Mouse (Mus musculus) right cerebral cortex, postnatal 14 days (tissue): Measurements from ENCODE around the gene Cds2.
"Not testable (repeated sequence)": the region's sequence is repeated elsewhere in the genome, so short reads cannot be mapped to it uniquely, and the experiment has no call there.

ENCODE experiments used
- DNase-seq: peaks from one replicate; pipeline ENCODE4 v3.0.0; 2022

Cds2 gene

DNA sequence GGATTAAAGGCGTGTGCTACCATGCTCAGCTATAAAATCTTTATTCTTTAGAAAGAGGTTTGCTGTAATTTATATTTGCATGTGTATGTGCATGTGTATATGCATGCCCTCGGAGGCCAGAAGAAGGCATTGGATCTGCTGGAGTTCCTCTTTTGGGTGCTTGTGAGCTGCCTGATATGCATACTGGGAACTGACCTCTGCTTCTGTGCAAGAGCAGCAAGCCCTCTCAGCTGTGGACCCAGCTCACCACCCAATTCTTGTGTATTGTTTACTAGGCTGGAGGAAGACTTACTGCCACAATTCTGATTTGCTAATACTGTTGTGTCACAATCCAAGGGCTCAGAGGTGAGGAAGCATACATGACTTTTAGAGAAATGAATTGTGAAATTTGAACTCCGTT lies 3.1 kb downstream of the Cds2 start:
- no peak for DNase-seq

DNA sequence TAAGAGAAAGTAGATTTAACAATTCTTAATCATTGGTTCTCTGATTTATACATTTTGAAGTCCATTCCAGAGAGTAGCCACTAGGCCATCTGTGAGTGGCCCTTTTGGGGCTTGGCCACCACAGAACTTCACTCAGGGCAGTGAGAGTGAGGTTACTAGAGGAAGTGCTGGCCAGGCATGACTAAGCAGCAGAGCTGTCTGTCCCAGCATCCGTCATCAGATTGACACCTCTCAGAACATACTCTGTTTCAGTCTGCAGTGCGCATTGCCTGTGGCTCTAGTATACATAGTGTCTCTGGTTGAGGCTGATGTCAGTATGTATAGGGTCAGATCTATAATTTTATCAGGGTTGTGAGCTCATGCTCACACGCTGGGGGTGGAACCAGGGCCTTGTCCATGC lies 6.3 kb downstream of the Cds2 start:
- no peak for DNase-seq

DNA sequence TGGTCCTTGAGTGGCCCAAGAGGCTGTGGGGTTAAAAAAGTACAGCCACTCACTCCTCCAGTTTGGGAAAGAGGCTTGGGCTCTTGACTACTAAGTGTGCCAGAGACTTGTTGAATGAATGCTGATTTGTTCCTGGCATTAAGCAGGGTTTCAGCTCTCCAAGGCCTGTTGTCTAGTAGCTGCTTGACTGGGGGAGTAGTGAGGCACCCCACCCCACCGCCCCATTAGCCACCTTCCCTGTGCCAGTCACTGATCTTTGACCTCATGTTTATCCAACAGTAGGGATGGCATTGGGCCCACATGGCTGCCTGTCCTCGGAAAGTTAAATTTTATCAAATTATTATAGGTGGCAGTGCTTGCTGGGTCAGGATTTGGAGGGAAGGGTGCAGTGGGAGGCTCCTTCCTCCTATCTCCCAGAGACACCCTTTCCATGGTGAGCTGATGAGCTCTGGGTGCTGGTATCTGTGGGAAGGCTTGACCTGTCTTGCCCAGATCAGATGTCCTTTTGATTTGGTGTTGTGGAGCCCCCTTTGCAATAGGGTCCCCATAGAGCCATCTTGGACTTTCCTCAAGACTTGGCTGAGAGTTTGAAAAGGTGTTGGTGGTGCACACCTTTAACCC lies 7.5 kb downstream of the Cds2 start:
- no peak for DNase-seq

DNA sequence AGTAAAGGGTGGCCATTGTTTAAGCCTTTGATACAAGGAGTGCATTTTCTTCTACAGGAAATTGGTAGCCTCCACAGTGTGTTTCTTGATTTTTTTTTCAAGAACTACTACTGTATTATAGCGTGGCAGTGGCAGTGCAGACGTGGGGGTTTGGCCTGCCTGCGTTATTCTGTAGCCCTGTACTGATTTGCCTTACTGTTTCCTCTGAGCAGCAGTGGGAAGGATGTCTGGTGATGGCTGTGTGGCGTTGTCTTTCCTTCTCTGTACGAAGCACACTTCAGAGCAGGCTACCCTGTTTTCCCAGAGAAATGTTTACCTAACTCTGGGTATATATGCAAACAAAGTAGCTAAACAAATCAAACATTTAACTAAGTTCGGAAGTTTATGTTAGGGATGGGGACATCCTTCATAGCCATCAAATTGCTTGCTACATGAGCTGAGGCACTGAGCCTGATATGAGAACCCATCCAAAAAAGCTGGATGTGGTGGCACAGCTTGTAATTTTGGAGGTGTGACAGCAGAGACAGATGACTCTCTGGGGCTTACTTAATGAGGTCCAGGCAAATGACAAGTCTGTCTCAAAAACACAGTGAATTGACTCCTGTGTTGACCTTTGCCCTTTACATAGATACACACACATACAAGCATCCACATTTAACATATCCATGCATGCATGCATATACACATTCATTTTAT lies 9.9 kb downstream of the Cds2 start:
- no peak for DNase-seq

DNA sequence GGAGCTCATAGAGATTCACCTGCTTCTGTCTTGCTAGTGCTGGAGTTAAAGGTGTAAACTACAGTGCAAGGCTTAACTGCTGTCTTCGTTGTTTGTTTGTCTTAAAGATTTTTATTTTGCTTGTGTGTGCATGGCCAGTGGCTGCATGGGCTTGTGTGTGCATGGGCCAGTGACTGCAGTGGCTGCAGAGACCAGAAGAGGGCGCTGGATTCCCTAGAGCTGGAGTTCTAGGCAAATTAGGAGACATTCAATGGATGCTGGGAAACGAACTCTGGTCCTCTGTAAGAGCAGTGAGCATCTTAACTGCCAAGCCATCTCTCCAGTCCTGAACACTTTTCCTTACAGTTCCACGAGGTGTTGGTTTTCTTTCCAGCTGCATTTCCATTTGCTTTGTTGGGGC lies 12.6 kb downstream of the Cds2 start:
- no peak for DNase-seq

DNA sequence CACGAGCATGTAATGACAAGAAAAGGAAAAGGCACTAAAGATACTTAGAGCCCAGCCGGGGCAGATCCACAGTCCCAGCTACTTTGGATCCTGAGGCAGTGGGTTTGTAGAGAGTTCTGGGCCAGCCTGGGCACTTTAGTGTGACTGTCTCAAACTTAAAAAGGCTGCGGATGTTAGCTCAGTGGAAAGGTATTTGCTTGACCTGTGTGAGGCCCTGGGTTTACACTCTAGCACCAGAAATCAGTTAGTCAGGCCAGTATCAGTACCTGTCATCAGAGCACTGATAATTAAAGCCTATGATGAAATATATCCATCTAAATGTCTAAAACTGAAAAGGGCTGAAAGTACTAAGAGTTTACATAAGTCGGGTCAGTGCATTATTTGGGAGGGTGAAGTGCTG lies 13.3 kb downstream of the Cds2 start:
- no peak for DNase-seq

DNA sequence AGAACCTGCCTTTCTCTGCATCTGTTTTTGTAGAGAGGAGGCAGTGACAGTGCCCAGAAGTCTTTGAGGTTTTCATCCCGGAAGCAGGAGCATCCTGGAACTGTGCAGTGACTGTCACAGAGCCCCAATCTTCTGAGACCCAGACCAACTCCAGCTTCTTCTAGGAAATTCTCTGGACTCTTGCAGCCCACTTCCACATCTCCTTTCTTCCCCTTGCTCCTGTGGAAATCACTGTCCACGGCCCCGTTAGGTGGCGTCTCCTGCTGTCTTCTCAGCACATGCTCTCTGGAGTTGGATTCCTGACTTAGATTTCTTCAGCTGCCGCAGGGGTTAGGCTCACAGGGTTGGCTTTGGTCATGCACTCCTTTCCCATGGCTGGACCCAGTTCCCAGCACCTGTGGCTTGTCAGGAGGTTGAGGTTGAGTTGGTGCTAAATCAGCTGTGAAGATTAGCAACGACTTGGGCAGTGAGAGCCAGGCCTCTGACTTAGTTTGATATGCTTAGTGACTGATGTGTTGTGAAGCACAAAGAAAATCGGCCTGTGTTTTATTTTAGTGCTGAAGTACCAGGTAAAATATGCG lies 15.4 kb downstream of the Cds2 start:
- no peak for DNase-seq

DNA sequence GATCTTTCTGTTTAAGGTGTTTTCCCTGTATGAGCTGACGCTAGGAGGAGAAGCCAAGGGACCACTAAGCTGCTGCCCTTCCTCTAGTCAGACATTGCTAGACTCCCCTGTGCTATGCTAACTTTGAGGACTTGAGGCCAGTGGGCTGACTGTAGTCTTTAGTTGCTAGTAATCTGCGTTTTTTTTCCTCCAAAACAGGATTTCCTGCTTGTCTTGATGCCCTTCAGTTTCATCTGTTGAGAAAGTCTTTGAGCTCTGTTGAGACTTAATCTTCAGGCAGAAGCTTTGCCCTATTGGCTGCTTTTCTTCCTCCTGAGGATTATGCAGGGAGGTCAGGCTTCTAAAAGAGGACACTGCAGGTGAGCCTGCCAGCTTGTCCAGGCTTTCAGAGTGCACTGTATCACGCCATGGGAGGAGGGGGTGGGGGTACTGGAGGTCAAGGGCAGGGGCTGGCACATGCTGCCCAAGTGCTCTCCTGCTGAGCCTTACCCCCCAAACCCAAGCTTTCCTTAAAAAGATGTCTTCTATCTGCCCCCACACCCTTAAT lies 16.5 kb downstream of the Cds2 start:
- DNase-seq = no peak

DNA sequence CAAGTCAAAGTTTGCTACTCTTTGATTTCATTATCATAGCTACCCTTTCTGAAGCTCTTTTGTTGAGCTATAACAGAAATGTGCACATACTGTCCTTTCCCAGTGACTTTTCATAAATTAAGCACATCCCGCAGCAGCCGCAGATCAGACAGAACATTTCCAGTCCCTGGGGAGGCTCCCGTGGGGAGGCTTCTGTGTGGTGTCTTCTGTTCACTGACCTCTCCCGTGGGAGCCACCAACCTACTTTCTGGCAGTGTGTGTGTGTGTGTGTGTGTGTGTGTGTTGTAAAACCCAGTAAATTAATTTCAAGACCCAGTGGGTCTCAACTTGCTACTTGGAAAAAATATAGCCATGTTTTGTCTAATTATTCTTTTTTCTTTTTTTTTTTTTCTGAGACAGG lies 17.0 kb downstream of the Cds2 start:
- no peak for DNase-seq

DNA sequence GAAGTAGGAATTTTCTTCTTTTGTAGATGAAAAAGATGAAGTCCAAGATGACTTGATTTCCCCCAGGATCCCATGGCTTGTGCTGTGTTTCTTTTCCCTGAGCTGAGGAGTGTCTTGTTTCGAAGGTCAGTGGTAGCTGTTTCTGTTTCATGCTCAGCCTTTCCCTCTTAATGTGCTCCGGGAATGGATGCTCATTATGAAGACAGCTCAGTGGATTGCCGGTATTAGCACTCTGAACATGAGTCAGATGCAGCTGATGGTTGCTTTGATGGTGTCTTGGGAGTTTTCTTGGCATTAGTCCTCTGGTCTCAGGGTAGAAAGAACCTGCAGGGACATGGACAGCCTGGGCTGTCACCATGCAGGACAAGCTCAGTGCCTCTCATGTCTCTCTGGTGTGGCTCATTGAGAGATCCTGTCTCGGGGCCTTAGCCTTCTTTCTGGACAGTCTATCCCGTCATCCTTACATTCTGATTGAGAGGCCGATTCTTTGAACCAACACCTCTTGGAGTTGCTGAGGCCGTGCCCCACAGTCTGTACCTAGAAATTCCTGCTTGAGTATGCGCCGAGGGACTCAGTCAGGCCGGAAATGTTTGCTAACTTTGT lies 17.7 kb downstream of the Cds2 start:
- DNase-seq = no peak

DNA sequence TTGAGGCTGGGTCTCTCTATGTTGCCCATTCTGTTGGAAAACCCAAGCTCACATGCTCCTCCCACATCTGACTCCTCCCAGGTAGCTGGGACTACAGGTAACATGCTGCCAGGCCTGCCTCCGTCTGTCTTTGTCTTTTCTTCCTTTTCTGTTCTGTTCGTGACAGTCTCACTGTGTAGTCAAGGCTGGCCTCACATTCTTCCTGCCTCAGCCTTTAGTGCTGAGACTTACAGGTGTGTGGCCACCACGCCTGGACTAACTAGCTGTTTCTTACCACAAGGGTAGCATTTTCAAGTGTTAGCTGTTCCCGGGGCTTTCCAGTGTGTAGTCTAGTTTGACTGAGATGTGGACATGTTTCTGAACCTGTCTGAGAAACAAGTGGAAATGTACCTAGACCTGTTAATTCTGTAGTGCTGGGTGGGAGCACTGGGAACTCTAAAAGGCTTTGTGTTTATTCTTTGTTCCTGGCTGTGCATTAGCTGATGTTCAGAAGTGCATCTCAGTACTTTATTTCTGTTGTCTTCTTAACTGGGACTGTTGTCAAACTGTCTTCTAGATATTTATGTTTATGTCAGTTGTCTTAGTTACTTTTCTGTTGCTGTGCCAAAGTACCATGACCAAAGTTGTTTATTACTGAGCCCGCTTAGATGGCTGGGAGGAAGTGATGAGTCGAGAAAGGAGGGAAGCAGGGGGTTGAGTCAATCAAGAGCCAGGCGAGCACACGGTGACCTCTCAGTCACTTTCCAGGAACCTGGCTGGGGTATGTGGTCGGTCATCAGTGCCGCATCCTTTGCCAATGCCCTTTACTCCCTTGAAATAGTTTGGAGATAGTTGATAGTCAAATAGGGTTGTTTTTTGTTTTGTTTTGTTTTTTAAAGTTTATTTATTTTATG lies 18.9 kb downstream of the Cds2 start:
- no peak for DNase-seq

DNA sequence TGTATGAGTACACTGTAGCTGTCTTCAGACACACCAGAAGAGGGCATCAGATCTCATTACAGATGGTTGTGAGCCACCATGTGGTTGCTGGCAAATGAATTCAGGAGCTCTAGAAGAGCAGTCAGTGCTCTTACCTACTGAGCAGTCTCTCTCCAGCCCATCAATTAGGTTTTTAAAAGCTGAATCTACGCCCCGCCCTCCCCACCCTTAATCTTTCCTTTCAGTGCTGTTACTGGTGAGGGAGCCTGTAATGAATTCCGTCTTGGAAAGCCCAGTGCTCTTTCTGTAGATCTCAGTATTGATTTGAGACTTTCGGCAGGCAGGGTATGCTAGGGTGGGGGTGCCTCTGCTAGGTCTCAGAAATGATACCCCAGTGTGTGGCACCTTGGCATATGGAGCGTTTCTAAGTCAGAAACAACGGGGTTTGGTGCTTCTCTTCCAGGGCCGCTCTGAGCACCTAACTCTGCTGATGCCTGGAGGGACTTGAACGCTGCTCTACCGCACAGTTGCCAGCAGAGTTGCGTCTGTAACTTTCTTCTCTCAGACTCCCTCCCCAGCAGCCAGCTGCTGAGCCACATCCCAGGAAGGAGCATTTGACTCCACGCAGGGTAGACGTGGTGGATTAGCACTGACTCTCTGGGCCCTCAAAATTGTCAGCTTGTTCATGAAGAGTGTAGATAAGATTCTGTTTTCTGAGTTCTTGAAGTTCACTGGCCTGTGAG lies 19.7 kb downstream of the Cds2 start:
- no peak for DNase-seq

DNA sequence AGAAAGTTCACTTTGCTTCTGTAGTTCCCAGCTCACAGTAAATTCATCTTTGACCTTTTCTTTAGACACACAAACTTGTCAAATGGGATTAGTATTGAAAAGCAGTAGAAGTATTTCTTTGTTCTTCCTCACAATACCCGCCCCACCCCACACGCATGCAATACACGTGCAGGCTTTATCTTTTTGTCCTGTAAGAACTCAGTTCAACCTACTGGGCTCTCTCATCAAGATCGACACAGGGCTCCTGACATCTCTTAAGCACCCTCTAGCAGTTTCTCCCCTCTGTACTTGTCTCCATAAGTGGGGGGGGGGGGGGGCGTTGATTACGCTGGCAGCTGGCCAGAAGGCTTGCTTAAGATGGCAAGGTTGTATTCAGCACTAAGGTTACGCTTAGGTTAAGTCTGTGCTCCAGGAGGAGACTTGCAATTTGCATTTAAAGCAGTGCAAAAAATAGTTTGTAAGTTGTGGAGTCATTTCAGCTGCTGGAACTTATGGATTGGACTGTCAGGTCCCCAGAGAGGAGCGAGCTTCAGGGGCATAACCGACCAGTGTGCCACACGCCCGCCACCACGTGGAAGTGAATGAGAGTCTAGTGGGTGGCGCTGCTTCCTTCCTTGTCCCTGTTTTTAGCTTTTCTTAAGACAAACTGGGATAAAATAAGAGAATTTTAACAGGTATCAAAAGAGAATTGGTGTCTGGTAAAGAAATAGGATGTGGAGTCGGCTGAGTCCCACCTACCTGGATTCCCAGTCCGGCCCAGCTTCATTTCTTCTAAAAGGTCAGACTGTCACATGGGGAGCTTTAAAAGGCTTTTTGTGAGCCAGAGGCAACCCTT lies 20.5 kb downstream of the Cds2 start:
- no peak for DNase-seq

DNA sequence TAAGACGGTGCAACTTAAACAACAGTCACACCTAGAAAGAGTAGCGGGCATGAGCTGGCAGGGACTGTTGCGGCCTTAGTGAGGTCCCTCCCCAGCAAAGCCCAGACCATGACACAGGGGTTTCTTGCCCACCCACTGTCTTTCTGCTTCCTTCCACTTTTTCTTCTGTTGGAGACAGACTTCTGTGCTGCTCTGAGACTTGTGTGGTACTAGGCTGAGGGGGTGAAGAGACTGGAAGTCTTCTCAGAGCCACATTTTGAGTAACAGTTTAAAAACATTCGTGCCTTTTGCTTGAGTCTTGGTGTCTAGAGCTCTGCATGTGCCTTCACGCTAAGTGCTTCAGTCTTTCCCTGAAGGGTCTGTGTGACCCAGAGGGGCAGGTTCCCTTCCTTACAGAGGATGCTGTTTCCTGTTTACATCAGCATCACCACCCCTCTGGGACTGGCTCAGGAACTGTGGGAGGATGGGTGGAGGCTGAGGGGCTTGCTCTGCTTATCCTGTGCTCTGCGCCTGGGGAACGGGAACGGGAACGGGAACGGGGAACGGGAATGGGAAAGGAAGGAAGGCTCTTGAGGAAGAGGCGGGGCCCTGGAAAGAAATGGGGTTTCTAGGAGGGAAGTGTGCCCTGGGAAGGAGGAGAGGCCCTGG lies 21.7 kb downstream of the Cds2 start:
- DNase-seq = no peak

DNA sequence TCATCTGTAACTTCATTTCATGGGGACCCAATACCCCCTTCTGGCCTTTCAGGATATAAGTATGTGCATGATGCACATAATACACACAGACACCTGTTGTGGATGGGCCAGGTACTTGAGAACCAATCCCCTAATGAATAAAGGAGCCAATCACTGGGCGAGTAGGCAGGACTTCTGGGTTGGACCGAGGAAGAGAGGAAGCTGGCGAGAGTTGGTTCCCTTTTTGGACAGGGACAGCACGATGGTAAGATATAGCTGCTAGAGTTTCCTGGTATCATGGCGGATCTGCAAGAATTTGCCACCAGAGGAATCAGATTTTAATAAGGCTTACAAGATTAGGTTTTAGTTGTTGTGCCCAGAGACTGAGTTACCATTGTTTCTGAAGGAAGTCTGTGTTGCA lies 22.8 kb downstream of the Cds2 start:
- DNase-seq = not testable (repeated sequence)

DNA sequence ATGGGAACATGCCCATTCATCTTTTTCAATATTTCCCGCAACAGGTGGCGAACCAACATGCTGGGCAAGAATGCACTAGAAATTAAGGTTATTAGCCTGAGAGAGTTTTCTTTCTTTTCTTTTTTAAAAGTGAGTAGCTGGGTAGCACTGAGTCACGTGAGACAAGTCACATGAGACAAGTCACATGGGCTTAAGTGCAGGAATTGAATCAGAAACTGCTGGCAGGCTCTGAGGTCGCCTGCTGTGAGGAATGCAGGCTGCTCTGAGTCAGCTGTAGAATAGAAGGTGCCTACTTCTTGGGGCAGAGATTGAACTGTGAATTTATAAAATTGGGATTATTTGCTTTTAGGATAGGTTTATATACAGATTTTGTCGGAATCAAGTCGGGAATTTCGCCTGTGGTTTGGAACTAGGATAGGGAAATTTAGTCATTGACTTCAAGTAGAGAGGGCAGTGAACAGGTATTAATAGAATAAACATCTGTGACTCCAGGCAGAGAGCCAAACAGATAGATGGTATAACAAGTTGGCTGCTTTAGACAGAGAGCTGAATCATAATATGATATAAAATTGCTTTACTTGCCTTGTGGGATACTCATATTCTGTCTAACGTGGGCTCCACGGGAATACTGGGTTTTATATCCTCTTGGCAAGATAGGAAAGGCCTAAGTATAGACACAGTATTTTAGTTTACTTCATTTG lies 23.6 kb downstream of the Cds2 start:
- no peak for DNase-seq

DNA sequence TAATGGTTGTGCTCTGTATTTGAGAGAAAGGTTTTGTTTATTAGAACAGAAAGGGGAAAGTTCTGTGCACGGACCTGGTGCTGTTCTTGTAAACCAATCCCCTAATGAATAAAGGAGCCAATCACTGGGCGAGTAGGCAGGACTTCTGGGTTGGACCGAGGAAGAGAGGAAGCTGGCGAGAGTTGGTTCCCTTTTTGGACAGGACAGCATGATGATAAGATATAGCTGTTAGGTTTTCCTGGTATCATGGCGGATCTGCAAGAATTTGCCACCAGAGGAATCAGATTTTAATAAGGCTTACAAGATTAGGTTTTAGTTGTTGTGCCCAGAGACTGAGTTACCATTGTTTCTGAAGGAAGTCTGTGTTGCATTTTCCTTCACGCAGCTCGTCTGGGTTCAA lies 26.3 kb downstream of the Cds2 start:
- not testable (repeated sequence) for DNase-seq

DNA sequence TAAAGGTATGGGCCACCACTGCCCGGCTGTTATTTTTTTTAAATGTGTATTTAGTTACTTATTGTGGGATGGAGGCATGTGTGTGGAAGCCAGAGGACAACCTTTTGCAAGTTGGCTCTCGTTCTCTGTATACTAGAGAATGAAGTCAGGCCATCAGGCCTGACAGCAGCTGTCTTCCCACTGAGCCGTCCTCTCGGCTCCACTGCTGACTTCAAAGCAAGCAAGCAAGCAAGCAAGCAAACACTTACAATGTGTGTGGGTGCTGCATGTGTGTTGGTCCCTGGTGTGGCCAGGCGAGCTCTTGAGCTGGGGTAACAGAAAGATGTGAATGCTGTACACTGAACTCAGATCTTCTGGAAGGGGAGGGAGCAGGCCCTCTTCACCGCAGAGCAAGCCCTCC lies 27.9 kb downstream of the Cds2 start:
- no peak for DNase-seq

DNA sequence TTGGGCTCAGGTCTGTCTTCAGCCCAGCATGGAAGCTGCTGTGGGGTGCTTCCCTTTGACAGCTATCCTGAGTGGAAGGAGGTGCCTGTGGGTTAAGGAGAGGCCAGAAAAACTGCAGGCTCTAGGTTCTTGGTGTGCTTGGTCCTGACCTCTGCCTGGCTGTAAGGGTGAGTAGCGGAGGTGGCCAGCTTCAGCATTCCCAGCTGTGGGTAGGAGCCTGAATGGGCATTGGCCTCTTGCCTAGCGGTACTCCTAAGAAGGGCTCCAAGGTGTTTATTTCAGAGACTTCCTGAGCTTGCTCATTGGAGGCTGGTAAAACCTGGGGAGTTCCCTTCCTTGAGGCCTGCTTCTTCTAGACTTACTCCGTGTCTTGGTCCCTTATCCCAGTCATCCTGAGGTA lies 28.3 kb downstream of the Cds2 start:
- no peak for DNase-seq

DNA sequence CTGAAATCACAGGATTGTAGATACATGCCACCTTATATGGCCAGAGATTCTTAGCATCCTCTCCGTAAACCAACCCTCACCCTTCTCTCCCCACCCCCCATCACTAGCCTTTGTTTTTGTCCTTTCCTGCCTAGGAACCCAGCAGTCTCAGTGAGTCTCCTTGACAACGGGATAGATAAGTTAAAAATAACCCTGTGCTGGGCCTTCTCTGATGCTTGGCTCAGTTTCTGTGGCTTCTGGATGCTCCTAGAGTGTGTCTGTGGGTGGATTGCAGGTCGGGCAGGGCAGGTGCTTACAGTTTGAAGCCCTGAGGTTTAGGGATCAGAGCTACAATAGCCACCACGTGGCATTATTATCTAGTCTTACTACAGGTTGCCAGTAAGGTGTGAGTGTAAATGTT lies 29.1 kb downstream of the Cds2 start:
- no peak for DNase-seq
